Mouse (Mus musculus) adrenal gland, adult 2 months (tissue): ENCODE measurements around the gene Sfi1. TPM values are rescaled to one million over a fixed set of nuclear protein-coding genes. Genes with fewer than 3 reads are reported as not detected.
A peak's percentile ranks its signal among the peaks of the same experiment; 100 is the strongest.
"Not testable (repeated sequence)": the region's sequence is repeated elsewhere in the genome, so short reads cannot be mapped to it uniquely, and the experiment has no call there.

Experiments
- DNase-seq: peaks from one replicate; pipeline ENCODE4 v3.0.0; 2021
- polyA plus RNA-seq: library from polyadenylated mRNA; depleted of rRNA; stranded (reverse); fragments of >200 nt; gene quantifications from 2 replicates; pipeline ENCODE4 v1.2.3, GENCODE M21; 2012
- total RNA-seq, 2 experiments: library from RNA; stranded (reverse); gene quantifications; 2 replicates each; pipeline ENCODE4 v1.2.3; 2021

The Sfi1 gene
- total and polyA plus RNA-seq, 3 experiments = 27.4 to 54.8 (median 50.7) TPM

GRCm38 (mm10) chr11:3145359-3146165 is 47.7 kb downstream of the Sfi1 start:
- DNase-seq = not testable (repeated sequence)

GRCm38 (mm10) chr11:3143984-3144383 is 49.3 kb downstream of the Sfi1 start:
- not testable (repeated sequence) for DNase-seq

DNA sequence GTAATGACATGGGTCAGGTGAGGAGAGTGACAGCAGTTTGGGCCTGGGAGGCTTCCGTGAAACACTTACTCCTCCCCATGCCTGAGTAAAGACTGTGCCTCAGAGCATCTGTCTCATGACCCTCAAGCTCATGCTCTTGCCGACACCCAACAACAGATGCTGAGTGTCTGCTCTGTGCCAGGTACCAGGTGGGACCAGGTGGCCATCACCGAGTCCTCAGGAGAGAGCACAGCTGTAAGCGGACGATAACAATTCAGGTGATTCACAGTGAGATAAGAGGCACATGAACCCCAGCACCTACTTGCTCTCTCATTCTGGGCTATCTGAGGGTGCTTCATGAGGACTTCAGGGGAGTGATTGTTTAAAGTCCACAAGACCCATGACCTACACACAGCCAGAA is 50.9 kb downstream of the Sfi1 start:
- peak; percentile 75 for DNase-seq

- not testable (repeated sequence) for DNase-seq
Measured at GRCm38 (mm10) chr11:3140967-3141535, 52.2 kb downstream of the Sfi1 start.

GRCm38 (mm10) chr11:3138323-3138722 is 54.9 kb downstream of the Sfi1 start:
- not testable (repeated sequence) for DNase-seq

DNA sequence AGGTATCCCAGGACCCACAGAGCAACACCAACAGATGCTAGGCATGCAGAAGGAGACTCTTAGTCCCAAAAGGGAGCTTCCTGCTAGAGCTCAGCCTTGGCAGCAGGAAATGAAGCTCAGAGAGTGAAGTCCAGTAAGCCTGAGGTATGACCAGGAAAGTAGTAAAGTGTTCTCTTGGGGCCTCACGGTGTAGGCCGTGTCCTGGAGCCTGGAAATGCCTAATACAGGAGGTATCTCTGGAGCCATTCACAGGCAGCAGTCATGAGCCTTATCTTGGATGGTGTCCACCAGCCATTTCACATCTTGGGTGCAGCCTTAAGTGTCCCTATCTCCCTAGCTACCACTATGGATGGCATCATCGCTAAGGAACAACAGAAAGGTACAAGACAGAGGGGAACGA is 56.0 kb downstream of the Sfi1 start:
- DNase-seq = not testable (repeated sequence)

GRCm38 (mm10) chr11:3135956-3136355 is 57.3 kb downstream of the Sfi1 start:
- DNase-seq = not testable (repeated sequence)

- DNase-seq = not testable (repeated sequence)
Measured at GRCm38 (mm10) chr11:3135391-3135790, 57.9 kb downstream of the Sfi1 start.

GRCm38 (mm10) chr11:3133360-3133759 is 59.9 kb downstream of the Sfi1 start:
- DNase-seq = not testable (repeated sequence)

DNA sequence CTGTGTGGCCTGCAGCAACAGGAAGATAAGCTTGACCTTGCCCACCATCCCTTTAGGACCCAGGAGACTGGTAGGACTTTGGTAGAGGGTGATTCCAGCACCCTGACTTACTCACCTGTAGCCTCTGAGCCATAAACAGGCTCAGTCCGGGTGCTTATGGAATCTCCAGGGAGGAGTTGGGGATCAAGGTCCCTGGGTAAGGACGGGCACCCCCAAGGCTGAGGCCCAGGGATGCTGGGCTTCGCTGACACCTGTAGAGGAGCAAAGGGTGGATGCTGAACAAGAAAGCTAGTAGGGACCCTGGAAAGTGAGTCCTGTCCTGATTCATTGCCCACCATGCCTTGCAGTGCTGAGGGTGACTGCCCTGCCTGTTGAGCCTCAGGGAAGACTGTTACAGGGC is 60.3 kb downstream of the Sfi1 start:
- not testable (repeated sequence) for DNase-seq

GRCm38 (mm10) chr11:3132001-3132400 is 61.3 kb downstream of the Sfi1 start:
- DNase-seq = peak; percentile 70

GRCm38 (mm10) chr11:3129852-3130251 is 63.4 kb downstream of the Sfi1 start:
- peak; percentile 68 for DNase-seq

- DNase-seq = not testable (repeated sequence)
Measured at GRCm38 (mm10) chr11:3129276-3129675, 64.0 kb downstream of the Sfi1 start.

DNA sequence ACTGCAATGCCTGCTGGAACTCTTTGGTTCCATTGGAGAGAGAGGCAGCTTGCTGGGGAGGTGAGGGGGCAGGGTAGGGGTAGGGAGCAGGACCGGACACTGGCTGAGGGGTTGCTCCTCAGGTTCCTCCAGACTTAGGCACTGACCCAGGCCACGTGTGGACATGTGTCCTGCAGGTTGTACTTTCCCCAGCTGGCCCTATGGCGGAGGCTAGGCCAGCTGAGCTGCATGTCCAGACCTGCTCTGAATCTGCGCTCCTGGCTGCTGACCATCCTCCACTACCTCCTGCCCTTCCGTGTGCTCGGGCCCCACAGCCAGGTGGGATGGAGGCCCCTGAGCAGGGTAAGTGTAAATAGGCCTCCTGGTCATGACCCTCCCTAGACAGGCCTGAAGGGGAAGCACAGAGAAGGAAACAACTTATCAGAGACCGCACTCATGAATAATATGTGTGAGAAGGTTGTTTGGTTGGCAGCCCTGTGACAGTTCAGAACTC is 65.9 kb downstream of the Sfi1 start:
- not testable (repeated sequence) for DNase-seq

- DNase-seq = peak; percentile 89
Measured at GRCm38 (mm10) chr11:3126478-3127302, 66.6 kb downstream of the Sfi1 start.

DNA sequence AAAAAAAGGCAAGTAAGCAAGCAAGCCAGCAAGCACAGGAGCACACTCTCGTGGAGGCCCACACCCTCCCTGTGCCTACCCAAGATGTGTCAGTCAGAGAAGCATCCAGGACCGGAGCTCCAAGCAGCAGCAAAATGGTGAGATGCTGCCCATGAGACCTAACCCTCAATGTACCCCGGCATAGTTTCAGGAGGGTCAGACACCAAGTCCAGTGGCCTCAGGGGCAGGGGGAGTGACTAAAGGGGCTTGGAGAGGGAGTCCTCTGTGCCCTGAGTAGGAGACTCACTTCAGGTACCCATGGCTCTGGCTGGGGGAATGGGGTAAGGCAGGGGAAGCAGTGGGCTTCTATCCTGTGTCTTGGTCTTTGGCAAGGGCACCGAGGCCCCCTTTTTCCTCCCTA is 67.3 kb downstream of the Sfi1 start:
- not testable (repeated sequence) for DNase-seq

DNA sequence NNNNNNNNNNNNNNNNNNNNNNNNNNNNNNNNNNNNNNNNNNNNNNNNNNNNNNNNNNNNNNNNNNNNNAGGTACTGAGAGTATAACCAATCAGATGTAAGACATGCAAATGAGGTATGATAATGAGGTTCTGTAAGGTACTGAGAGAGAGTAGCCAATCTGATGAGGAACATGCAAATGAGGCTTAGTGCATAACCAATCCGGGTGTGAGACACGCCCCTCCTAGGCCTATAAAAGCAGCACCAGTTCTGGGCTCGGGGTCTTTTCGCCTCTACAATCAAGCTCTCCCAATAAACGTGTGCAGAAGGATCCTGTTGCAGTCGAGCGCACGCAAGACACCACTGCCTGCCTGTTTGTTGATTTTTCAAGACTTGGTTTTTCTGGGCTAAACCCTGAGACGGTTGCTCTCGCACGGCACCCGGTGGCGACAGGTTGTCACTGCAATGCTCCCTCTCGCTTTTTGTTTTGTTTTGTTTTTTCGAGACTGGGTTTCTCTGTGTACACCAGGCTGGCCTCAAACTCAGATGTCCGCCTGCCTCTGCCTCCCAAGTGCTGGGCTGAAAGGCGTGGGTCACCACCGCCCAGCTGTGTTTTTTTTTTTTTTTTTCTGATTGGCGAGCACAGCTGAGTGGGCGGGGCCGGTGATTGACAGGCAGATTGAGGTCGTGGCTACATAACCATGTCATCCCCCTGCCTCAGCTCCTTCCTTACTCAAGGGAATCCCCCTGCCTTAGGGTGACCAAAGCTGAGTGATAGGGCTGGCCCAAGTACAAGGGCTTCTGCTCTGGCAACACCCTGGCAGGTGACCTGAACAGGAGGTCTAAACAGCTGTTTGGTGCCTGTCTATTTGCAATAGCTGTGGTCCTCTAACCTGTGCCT is 68.1 kb downstream of the Sfi1 start:
- DNase-seq = not testable (repeated sequence)

GRCm38 (mm10) chr11:3114403-3114802 is 78.9 kb downstream of the Sfi1 start:
- no peak for DNase-seq

DNA sequence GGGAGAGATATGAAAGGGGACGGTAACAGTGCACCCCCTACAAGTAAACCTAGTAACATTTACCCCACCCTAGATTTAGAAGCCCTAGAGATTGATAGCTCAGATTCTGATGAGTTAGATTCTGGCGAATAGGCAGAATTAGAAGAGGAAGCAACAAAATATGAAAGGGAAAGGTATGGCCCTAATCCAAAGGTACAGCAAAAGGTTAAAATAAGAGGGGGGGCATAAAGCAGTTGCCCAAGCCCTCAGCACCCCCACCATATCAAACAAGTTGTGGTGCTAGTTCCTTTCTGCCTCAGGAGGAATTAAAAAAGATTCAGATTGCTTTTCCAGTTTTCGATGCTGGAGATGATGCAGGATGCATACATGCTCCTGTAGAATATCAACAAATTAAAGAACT is 87.1 kb downstream of the Sfi1 start:
- no peak for DNase-seq

DNA sequence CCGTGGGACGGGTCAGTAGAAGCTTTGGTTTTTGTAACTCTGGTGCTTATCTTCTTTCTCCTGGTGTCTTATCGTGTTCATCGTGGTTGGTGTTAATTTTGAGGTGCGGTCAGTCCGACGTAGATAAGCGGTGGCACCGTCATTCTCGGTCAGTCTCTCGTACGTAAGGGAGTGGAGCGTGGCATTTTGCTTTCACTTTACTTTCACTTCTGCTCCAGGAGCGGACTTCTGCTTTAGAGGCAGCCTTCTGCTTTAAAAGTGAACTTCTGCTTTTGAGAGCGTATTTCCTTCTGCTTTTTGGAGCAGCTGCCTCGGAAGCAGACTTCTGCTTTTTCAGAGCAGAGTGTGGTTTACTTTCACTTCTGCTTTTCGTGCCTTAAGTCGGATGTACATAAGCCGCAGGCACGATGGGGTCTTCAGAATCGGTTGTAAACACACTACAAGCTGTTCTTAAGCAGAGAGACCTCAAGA is 88.0 kb downstream of the Sfi1 start:
- DNase-seq = no peak
